Comparison of ENCODE assay signal across 26 mouse cellular contexts in genomic region chr2:174358516-174358915, GRCm38 (mm10). TPM values are rescaled to one million over a fixed set of nuclear protein-coding genes. Genes with fewer than 3 reads are reported as not detected.
"Had no signal": no experiment of that assay in that cellular context is flagged by ENCODE, and none has a peak within 500 bp of the region (broad histone marks: within the 10 kb centered on the region; RNA-seq: fewer than 3 reads in every experiment).

No protein-coding gene starts in this region.

- H3K27me3 ChIP-seq: heart, embryonic 13.5 days; heart, embryonic 15.5 days; hindbrain, embryonic 12.5 days; intestine, embryonic 15.5 days; limb, embryonic 12.5 days; liver, embryonic 13.5 days; liver, embryonic 15.5 days had no signal

- ATAC-seq: hindbrain, embryonic 16.5 days; inflammation-experienced regulatory T-cells, adult 6 months; intestine, embryonic 15.5 days; intestine, postnatal 0 days; liver, postnatal 0 days had no signal

- H3K9me3 ChIP-seq: heart, embryonic 13.5 days; heart, embryonic 15.5 days; hindbrain, embryonic 10.5 days; hindbrain, embryonic 12.5 days; intestine, embryonic 15.5 days; limb, embryonic 12.5 days; liver, embryonic 13.5 days; liver, embryonic 15.5 days had no signal

- H3K36me3 ChIP-seq: heart, embryonic 13.5 days; heart, embryonic 15.5 days; hindbrain, embryonic 10.5 days; hindbrain, embryonic 12.5 days; intestine, embryonic 15.5 days; limb, embryonic 12.5 days; liver, embryonic 13.5 days; liver, embryonic 15.5 days had no signal

- H3K4me3 ChIP-seq: heart, embryonic 13.5 days; heart, embryonic 15.5 days; hindbrain, embryonic 10.5 days; hindbrain, embryonic 12.5 days; intestine, embryonic 15.5 days; layer of hippocampus, adult 2 months; left cerebral cortex, adult 2 months; limb, embryonic 12.5 days; liver, embryonic 13.5 days; liver, embryonic 15.5 days had no signal

- H3K9ac ChIP-seq: heart, embryonic 13.5 days; heart, embryonic 15.5 days; hindbrain, embryonic 12.5 days; hindbrain, embryonic 14.5 days; intestine, embryonic 15.5 days; limb, embryonic 12.5 days; liver, embryonic 13.5 days; liver, embryonic 15.5 days; liver, postnatal 0 days had no signal

- H3K27ac ChIP-seq: heart, embryonic 13.5 days; heart, embryonic 15.5 days; hindbrain, embryonic 10.5 days; hindbrain, embryonic 12.5 days; hindbrain, embryonic 14.5 days; intestine, embryonic 15.5 days; layer of hippocampus, adult 2 months; left cerebral cortex, adult 2 months; limb, embryonic 12.5 days; liver, embryonic 13.5 days; liver, embryonic 15.5 days had no signal

- H3K4me2 ChIP-seq: heart, embryonic 11.5 days; heart, embryonic 13.5 days; heart, embryonic 15.5 days; hindbrain, embryonic 12.5 days; hindbrain, embryonic 14.5 days; intestine, embryonic 15.5 days; limb, embryonic 12.5 days; liver, embryonic 13.5 days; liver, embryonic 15.5 days had no signal

- H3K4me1 ChIP-seq: heart, embryonic 13.5 days; heart, embryonic 15.5 days; hindbrain, embryonic 10.5 days; hindbrain, embryonic 12.5 days; intestine, embryonic 15.5 days; limb, embryonic 12.5 days; liver, embryonic 13.5 days; liver, embryonic 15.5 days had no signal

- DNase-seq: gastrocnemius, postnatal 14 days; gastrocnemius, postnatal 36 days; heart, postnatal 14 days; heart, postnatal 36 days; kidney, adult 18-20 months; kidney, adult 8-10 months; kidney, postnatal 10 days; kidney, postnatal 25 days; kidney, postnatal 4 days; liver, embryonic 13.5 days; liver, postnatal 0 days had no signal

RNA-seq across cellular contexts. Expression of gene Gm20721, which starts 12.0 kb away (rescaled TPM):
- total RNA-seq: liver, adult 2 months had no signal
- polyA plus RNA-seq: inflammation-experienced regulatory T-cells, adult 6 months had no signal
